In the genomic region with DNA sequence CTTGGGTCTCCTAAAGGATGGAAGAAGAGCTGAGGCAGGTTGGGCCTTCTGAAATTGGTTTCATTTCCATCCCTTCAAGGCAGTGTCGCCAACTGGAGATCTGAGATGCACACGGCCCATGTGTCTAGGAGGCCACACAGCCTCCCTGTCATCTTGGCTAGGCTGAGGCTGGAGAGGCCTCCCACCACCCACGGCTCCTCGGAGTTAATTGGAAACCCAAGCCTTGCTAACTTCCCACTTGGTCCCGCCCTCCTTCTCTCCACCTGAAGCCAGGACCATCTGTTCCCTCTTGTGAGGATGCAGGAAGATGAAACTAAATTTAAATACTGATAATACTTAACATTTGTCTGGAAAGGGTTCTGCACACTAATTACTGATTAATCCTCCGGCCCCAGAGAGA, we compare ENCODE assay signal across 18 mouse cellular contexts. TPM values are rescaled to one million over a fixed set of nuclear protein-coding genes. Genes with fewer than 3 reads are reported as not detected.
DNase-seq lines count a peak whose midpoint lies in the region; ATAC-seq and TF ChIP-seq lines count a peak whose summit lies in the region.
"Had no signal": no experiment of that assay in that cellular context is flagged by ENCODE, and none has a peak within 500 bp of the region (broad histone marks: within the 10 kb centered on the region; RNA-seq: fewer than 3 reads in every experiment).

No protein-coding gene starts in this region.

- no peak for TF ChIP-seq CTCF in cerebellum, adult 2 months (IDR thresholded peaks at IDR 0.05; ENCODE audit: borderline replicate concordance, insufficient read depth, low read depth, low read length)

- no peaks in the 10 kb centered on the region for H3K9me3 ChIP-seq in hindbrain, embryonic 10.5 days
- H3K9me3 ChIP-seq in hindbrain, embryonic 14.5 days (ENCODE audit: control insufficient read depth, low read length), result no peaks in the 10 kb centered on the region
- H3K9me3 ChIP-seq: heart, embryonic 13.5 days; limb, embryonic 10.5 days; liver, embryonic 12.5 days; megakaryocyte, embryonic 14.5 days; neural tube, embryonic 15.5 days had no signal

- H3K4me2 ChIP-seq in hindbrain, embryonic 14.5 days (replicated peaks), result no peak overlapping the region
- H3K4me2 ChIP-seq: heart, embryonic 13.5 days; liver, embryonic 12.5 days; neural tube, embryonic 15.5 days had no signal

- no peak for DNase-seq in hindbrain, embryonic 10.5 days (ENCODE audit: low spot score)
- DNase-seq in hindbrain, embryonic 14.5 days (ENCODE audit: low spot score), result no peak
- DNase-seq in right cerebral cortex, adult 18-20 months, result peak; percentile 68
- DNase-seq in right cerebral cortex, postnatal 14 days, result no peak
- peak; percentile 73 to 86 for DNase-seq in cerebellum, adult 2 months
- no peak for DNase-seq in spleen, postnatal 4 days (ENCODE audit: low spot score in 2 of 2)
- no peak for DNase-seq in spleen, adult 18-20 months
- DNase-seq: embryo, embryonic 11 days; gastrocnemius, postnatal 36 days; heart, postnatal 4 days; retina, postnatal 1 day; thymus, adult 18-20 months had no signal

- TF ChIP-seq POLR2A in cerebellum, adult 2 months (IDR thresholded peaks at IDR 0.05; ENCODE audit: borderline replicate concordance, insufficient read depth, low read length), result no peak

- H3K36me3 ChIP-seq in hindbrain, embryonic 10.5 days, result no peaks in the 10 kb centered on the region; the same call in 1 of the 2 replicates
- H3K36me3 ChIP-seq in hindbrain, embryonic 14.5 days (replicated peaks; ENCODE audit: control insufficient read depth, insufficient read depth), result no peaks in the 10 kb centered on the region
- H3K36me3 ChIP-seq: heart, embryonic 13.5 days; limb, embryonic 10.5 days; liver, embryonic 12.5 days; neural tube, embryonic 15.5 days had no signal

- H3K27me3 ChIP-seq in hindbrain, embryonic 10.5 days (ENCODE audit: insufficient read depth, poor library complexity, severe bottlenecking), result no peaks in the 10 kb centered on the region
- H3K27me3 ChIP-seq in hindbrain, embryonic 14.5 days (ENCODE audit: control insufficient read depth, insufficient read depth, low read length), result no peaks in the 10 kb centered on the region
- no peaks in the 10 kb centered on the region for H3K27me3 ChIP-seq in cerebellum, adult 2 months (ENCODE audit: control insufficient read depth, insufficient read depth, low read length)
- H3K27me3 ChIP-seq: heart, embryonic 13.5 days; liver, embryonic 12.5 days; neural tube, embryonic 15.5 days had no signal

- H3K4me3 ChIP-seq in hindbrain, embryonic 10.5 days, result no peak overlapping the region
- no peak overlapping the region for H3K4me3 ChIP-seq in hindbrain, embryonic 14.5 days (replicated peaks; ENCODE audit: low read length)
- no peak overlapping the region for H3K4me3 ChIP-seq in cerebellum, adult 2 months (replicated peaks; ENCODE audit: insufficient read depth, low read depth, low read length)
- H3K4me3 ChIP-seq: heart, embryonic 13.5 days; limb, embryonic 10.5 days; liver, embryonic 12.5 days; megakaryocyte, embryonic 14.5 days; neural tube, embryonic 15.5 days had no signal

- ATAC-seq in hindbrain, embryonic 14.5 days (ENCODE audit: low FRiP score), result no peak
- ATAC-seq: liver, embryonic 12.5 days; lung, postnatal 0 days had no signal

- WGBS in hindbrain, embryonic 10.5 days, result 82% methylated on average over 6 of the region's 6 CpGs
- WGBS in hindbrain, embryonic 14.5 days, result 72% methylated on average over 6 of the region's 6 CpGs
- WGBS in cerebellum, adult 2 months, result 8% methylated on average over 6 of the region's 6 CpGs

- no peak overlapping the region for H3K9ac ChIP-seq in hindbrain, embryonic 14.5 days
- H3K9ac ChIP-seq: heart, embryonic 13.5 days; liver, embryonic 12.5 days; neural tube, embryonic 15.5 days had no signal

- H3K27ac ChIP-seq in hindbrain, embryonic 10.5 days, result 0 out of 2 replicates have a peak overlapping the region, but pooled peaks have one; percentile 17
- H3K27ac ChIP-seq in hindbrain, embryonic 14.5 days, result no peak overlapping the region
- H3K27ac ChIP-seq in cerebellum, adult 2 months (ENCODE audit: insufficient read depth, low read length), result peak overlapping the region; percentile 72
- H3K27ac ChIP-seq: heart, embryonic 13.5 days; limb, embryonic 10.5 days; liver, embryonic 12.5 days; neural tube, embryonic 15.5 days had no signal

- H3K4me1 ChIP-seq in hindbrain, embryonic 10.5 days (replicated peaks), result peaks cover 11% of the 10 kb centered on the region
- peaks cover 2% of the 10 kb centered on the region; the same call in 1 of the 2 replicates for H3K4me1 ChIP-seq in hindbrain, embryonic 14.5 days (replicated peaks; ENCODE audit: control insufficient read depth, insufficient read depth, low read length)
- H3K4me1 ChIP-seq in cerebellum, adult 2 months (ENCODE audit: control insufficient read depth, insufficient read depth, low read length), result peaks cover 58% of the 10 kb centered on the region

RNA-seq across cellular contexts. Expression of a gene that starts 34.1 kb away (rescaled TPM):
- 6.7 and 10.2 TPM in 2 replicates for polyA plus RNA-seq in hindbrain, embryonic 10.5 days (2016; fragmentation: Nextera tagmentation; extraction: Ambion mirVana)
- 24.9 and 30.1 TPM in 2 replicates for polyA plus RNA-seq in hindbrain, embryonic 14.5 days (2014; fragmentation: Nextera tagmentation; extraction: Ambion mirVana)
- polyA plus RNA-seq in cerebellum, adult 2 months (2012; rRNA removed), result 361 and 392 TPM in 2 replicates

Comparison
In these comparisons a context has a peak if more than half of its experiments do, and no peak if none do; other contexts are left out.
1. DNase-seq: peak in right cerebral cortex, adult 18-20 months (single experiment) and cerebellum, adult 2 months (2 of 2); none in hindbrain, embryonic 10.5 days (single experiment), hindbrain, embryonic 14.5 days (single experiment), right cerebral cortex, postnatal 14 days (single experiment), spleen, postnatal 4 days (0 of 2) and spleen, adult 18-20 months (0 of 2).
2. RNA of a gene that starts 34.1 kb away (polyA plus RNA-seq): 361 to 392 TPM in cerebellum, adult 2 months; 24.9 to 30.1 TPM in hindbrain, embryonic 14.5 days and 6.7 to 10.2 TPM in hindbrain, embryonic 10.5 days; every median in the first group is over 10 times any median in the second.